Mouse (Mus musculus): Measurements from ENCODE around the gene Shisa9.
"Not testable (repeated sequence)": the region's sequence is repeated elsewhere in the genome, so short reads cannot be mapped to it uniquely, and the experiment has no call there.

Shisa9 gene

DNA sequence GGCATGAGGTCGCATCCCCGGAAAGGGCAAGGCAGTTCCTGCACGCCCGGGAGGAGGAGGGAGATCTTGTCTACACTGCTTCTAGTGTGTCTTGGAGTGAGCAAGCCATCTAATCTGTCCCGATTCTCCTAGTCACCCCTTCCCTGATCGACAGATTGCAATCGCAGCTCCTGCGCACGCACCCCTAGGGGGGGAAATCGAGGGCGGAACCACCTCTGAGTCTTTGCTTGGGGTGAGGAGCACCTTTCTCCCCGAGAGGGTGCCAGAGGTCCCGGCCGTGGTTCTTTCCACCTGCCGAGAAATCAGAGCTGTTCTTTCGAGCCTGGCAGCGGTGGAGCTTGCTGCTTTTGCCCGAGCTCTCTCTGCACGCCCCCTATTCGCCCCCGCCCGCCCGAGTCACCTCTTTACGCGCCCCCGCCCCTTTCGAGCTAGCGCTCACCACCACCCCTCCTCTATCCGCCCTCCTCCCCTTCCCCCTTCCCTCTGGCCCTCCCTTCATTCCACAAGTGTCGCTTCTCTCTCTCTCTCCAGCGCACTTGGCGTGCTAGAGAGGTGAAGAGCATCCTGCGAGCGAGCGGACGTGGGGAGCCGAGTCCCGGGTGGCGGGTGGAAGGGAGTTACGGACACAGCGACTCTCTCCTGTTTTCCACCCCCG, at the start of gene Shisa9:
Gene Shisa9, plus strand, starts transcription at position 498 of the 655 bp plus-strand sequence.
- no peak for DNase-seq (ENCODE audit: extremely low read depth, insufficient read length, low spot score)

DNA sequence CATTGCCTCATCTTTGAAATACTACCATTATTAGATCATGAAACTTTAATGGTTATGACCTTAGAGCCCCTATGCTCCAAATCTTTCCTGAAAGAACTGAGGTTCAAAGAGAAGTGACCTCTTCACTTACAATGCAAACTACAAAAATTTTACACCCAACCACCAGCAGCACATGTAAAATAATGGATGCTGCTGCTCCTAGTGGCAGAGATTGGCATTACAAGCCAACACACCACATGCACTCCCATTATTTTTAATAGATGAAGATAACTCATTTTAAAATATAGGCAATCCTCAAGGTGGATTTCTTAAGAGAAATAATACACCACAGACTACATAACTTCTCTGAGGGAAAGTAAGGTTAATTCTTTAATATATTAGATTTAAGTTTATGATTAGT, 43.4 kb upstream of the Shisa9 start:
- no peak for DNase-seq (ENCODE audit: extremely low read depth, insufficient read length, low spot score)

DNA sequence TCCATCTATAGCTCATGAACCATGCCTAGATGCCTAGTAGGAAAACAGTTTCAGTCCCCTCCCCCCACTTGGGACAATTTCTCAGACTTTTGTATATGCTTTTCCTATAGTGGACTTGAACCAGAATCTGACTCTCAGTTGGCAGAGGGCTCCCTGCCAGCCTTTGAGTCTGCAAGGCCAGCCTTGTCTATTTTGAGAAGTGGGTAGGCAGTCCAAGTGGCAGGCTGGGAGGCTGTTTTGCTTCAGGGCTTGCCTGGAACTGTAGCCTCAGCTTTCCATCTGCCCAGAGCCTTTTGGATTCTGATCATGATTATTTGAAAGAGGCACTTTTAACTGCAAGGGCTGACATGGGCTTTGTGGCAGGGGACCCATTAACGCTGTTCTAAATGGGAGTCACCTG, 23.2 kb upstream of the Shisa9 start:
- DNase-seq (ENCODE audit: extremely low read depth, insufficient read length, low spot score): no peak

DNA sequence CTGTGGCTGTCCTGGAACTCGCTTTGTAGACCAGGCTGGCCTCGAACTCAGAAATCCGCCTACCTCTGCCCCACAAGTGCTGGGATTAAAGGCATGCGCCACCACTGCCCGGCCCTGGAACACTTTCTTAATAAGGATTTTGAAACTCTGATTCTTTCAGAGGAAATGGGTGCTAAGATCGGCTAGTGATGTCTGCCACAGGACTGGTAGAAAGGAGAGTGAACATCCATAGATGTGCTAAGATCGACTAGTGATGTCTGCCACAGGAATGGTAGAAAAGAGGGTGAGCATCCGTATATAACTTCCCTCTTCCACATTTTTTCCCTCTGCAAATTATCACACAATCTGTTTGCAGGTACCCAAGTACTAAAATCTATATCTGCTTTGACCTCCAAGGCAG, 17.9 kb upstream of the Shisa9 start:
- peak; percentile 9 for DNase-seq (ENCODE audit: extremely low read depth, insufficient read length, low spot score)

DNA sequence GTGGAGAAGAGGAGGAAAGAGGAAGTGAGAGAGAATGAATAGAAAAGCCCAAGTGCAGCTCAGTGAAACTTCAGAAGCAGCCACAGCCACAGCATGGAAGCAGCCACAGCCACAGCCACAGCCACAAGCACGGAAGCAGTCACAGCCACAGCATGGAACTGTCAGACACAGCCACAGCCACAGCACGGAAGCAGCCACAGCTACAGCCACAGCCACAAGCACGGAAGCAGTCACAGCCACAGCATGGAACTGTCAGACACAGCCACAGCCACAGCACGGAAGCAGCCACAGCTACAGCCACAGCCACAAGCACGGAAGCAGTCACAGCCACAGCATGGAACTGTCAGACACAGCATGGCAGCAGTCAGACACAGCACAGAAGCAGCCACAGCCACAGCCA, 17.1 kb upstream of the Shisa9 start:
- not testable (repeated sequence) for DNase-seq (ENCODE audit: extremely low read depth, insufficient read length, low spot score)

DNA sequence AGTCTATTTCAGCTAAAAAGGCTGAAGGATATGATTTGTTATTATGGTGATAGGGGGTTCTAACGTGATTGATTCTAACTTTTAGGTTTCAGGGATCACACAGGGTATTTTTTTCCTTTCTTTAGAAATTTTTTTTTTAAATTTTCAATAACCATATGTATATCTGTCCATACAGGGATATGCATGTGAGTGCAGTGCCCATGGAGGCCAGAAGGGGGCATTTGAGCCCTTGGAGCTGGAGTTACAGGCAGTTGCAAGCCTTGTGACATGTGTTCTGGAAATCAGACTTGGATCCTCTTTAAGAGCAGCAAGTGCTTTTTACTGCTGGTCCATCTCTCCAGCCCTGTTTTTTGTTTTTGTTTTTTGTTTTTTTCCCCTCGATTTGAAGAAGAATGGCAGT, 16.3 kb upstream of the Shisa9 start:
- DNase-seq (ENCODE audit: extremely low read depth, insufficient read length, low spot score): no peak

DNA sequence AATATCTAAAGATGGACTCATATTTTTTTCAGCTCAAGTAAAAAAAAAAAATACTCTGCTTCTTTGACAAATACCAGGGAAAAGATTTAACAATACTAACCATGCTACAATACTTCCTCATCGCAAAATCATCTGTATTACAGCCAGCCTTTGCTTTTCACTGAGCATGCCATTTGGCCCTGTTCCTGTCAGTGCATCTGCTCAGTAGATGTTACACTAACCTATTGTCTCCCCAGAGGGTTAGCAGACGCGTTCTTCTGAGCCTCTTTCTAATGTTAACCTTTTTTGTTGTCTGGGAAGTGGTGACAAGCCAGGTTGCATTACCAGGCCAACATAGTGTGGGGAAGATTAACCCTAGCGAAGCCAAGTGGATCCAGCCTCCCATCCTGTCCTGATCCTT, 10.2 kb upstream of the Shisa9 start:
- no peak for DNase-seq (ENCODE audit: extremely low read depth, insufficient read length, low spot score)

DNA sequence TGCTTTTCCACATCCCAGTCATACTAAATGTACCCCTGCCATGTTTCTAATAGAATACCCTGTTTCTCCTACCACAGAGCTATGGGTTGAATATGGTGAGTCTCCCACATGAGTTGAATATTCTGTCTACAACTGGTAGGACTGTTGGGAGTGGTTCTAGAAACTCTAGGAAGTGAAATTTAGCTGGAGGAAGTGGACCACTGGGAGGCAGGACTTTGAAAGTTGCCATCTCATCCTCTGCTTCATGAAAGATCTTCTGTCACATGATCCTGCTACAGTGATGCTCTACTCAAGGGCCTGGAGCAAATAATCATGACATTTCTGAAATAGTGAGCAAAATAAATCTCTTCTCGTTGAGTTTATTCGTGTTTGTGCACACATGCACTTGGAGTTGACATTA, 7.2 kb upstream of the Shisa9 start:
- no peak for DNase-seq (ENCODE audit: extremely low read depth, insufficient read length, low spot score)

DNA sequence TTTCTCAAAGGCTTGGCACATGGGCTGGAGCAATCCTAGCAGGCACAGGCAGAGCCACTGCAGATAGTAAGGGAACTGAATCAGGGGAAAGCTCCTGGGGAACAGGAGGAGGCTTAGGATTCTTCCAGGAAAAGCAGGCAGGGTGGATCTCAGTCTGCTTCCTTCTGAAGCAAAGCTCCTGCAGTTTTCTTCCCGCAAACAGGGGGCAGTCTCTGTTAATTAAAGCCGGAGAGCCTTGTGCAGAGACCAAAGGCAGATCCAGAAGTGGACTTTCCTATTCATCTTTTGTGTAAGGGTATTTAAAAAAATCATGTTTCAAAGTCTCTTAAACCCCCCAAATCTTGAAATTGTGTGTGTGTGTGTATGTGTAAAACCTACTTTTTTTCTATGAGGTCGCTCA, 3.1 kb upstream of the Shisa9 start:
- no peak for DNase-seq (ENCODE audit: extremely low read depth, insufficient read length, low spot score)

DNA sequence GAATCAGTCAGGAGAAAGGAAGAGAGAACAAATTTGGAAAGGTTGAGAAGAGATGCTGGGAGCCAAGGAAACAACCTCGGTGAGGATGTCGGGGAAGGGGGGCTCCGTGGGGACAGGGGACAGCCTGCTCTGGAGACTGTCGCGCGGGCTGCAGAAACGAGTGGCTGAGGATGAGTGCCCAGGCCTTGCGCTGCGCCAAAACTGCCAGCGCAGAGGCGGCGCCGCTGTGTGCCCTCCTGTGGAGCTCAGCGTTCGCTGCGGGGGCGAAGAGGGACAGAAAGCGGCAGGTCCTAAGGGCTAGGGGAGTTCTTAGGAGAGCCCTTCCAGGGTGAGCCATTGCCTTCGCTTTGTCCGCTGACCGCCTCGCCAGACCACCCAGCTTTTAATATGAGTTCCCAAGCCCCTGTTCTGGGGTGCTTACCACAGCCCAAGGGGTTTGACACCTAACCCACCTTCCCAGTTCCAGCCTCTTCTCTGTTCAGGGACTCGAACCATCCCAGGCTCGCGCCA, 752 bp upstream of the Shisa9 start:
- no peak for DNase-seq (ENCODE audit: extremely low read depth, insufficient read length, low spot score)

DNA sequence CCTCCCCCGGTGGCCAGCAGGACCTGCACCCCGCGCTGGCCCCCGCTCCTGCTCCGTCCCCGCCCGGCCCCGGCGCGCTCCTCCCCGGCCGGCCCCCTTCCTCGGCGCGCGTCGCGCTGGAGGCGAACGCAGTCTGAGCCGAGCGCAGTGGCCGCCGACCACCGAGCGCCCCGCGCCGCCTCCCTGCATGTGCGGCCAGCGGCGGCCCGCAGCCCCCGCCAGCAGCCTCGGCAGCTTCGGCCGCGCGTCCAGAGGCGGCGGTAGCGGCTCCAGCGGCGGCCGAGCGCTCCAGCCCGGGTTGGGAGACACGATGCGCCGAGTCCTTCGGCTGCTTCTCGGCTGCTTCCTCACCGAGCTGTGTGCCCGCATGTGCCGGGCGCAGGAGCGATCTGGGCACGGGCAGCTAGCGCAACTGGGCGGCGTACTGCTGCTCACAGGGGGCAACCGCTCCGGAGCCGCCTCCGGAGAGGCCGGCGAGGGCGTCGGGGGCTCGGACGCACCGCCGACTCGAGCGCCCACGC, 418 bp downstream of the Shisa9 start:
- DNase-seq (ENCODE audit: extremely low read depth, insufficient read length, low spot score): no peak

DNA sequence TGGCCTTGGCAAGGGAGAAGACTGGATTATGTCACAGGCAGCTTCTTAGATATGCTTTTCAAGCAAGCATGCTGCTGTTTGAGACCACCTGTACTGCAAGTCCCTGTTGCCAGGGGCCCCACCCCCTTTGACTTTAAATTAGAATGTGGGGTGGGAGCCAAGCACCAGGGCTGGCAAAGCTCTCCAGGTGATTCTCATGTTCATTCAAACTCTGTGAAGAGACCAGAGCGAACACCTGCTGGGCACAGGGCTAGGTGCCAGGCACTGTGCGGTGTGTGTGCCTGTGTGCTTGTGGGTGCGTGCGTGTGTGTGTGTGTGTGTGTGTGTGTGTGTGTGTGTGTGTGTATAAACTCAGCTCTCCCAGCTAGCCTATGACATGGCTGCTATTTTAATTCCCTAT, 3.1 kb downstream of the Shisa9 start:
- DNase-seq (ENCODE audit: extremely low read depth, insufficient read length, low spot score): no peak

DNA sequence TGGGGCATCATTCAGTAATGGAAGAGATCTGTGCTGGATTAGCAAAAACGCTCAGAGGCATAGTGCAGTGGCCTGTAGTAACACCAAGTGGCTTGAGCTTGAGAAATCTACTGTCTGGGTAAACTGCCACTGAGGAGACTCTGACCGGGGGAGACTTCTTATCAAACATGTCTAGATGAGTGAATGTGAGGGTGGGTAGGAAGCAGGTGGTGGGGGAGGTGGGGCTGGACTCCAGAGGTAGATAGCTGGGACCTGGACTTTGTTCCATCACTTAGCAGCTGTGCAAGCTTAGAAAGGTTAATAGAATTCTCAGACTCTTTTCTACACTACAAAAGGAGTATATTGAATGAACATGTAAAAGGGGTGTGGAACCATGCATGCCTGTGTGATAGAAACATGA, 21.3 kb downstream of the Shisa9 start:
- no peak for DNase-seq (ENCODE audit: extremely low read depth, insufficient read length, low spot score)

DNA sequence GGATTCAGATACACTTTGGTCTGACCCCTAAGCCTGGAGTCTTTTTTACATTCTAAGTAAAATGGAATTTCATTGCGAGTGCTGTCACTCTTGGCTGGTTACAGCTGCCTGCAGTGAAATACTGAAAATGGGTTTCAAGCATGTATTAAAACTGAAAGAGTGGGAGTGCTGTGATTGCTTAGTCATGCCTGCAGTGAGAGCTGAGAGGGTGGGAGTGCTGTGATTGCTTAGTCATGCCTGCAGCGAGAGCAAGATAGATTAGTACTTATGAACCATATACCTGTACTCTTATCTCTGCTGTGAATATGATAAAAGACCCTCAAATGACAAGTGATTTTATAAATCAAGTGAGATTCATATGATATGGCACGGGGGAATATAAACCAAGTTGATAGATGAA, 26.2 kb downstream of the Shisa9 start:
- no peak for DNase-seq (ENCODE audit: extremely low read depth, insufficient read length, low spot score)

DNA sequence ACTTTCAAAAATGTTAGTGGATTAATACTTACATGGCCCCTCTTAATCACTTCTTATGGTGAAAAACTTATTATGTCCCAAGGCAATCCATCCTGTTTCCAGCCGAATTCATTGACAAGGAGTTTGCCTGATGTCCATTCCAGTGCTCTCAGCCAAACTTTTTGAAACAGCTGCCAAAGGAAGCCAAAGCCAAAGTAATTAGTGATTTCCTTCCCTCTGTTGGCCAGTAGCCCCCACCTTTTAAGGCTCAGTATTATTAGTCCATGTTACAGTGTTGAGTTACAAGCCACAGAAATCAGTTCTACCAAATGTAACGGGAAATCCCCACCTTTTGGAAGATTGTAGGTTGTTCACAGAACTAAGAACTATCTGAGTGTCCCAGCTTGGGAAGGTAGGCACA, 28.8 kb downstream of the Shisa9 start:
- no peak for DNase-seq (ENCODE audit: extremely low read depth, insufficient read length, low spot score)

DNA sequence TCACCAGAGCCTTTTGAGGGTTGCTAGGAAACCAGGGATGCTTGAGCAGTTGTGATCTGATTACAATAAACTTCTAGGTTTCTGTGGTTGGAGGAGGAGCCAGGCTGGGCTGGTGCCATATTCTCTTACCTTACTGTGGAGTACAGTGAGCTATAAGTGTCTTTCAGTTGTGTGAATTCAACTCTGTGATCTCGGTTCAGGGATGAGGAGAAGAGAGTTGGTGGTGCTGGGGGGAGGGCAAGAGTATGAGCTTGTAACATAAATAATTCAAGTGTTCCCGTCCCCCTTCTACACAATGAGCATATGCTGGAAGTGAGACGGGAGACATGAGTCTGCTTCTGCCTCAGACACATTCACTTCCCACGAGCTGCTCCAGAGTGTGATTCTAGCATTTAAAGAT, 30.6 kb downstream of the Shisa9 start:
- no peak for DNase-seq (ENCODE audit: extremely low read depth, insufficient read length, low spot score)

DNA sequence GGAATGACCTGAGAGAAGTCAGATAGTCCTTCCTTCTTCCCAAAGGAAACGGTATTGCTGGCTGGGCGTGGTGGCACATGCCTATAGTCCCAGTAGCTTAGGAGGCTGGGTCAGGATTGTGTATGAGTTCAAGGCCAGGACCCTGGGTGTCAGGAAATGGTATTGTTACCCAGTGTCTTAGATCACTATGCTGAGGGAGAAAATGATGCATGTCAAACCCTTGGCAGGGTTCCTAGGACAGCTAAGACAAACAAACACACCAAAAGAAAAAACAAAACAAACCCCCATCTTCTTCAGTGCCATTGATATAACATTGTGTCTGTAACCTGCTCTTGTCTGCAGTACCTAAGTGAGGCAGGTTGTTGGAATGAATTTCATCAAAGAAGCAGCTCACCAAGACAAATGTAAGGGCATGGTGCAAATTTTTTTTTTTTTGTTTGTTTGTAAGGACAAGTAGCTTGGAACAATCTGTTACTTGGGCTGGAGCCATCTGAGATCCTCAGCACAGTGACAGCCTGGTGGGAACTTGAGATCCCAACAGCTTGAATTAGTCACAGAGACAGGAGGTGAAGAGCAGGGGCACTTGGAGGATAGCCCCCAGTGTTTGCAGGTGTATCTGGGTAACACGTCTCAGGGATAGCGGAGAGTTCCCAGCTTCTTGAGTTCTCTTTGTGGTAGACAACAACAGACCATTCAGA, 34.2 kb downstream of the Shisa9 start:
- no peak for DNase-seq (ENCODE audit: extremely low read depth, insufficient read length, low spot score)

DNA sequence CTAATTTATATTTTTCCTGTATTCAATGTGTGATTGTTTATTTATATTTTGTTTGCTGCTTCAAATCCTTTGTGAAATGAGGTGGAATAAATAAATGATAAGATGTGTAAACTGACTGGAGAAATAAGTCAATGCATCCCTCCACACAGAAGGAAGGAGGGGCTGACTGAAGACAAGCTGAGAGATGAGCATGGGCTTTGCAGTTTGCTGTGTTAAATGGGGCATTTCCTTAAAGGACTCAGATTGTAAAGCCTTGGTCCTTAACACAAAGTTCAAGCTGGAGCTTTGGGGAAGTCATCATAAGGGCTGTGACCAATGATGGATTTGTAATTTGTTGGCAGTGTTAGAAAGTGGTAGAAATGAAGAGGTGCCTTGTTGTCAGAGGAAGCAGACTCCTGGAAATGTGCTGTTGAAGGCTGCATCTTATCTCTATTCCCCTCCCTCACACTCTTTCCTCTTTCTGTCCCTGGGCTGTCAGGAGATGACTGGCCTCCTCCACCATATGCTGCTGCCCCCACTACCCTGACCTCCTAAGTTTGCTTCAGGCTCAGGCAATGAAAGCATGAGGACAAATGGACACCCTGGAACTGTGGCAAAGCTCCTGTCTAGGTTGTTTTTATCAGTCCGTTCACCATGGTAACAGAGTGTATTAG, 36.3 kb downstream of the Shisa9 start:
- DNase-seq (ENCODE audit: extremely low read depth, insufficient read length, low spot score): no peak

DNA sequence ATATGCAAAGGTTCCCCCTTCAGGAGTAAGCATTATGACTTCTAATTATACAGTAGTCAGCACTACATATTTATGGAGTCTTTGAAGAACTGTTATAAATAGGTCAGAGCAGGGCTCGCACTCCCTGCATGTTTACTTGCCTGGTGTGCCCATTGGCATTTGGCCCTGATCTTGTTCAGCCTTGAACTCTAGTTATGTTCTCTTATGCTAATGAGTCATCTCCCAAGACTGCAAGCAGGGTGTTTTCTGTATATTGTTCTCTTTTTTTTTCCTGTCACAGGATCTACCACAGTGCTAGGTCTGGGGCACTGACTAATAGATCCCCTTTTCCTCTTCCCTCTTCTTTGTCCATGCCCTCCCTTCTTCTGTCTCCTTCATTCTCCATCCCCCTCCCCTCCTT, 48.5 kb downstream of the Shisa9 start:
- peak; percentile 40 for DNase-seq (ENCODE audit: extremely low read depth, insufficient read length, low spot score)

DNA sequence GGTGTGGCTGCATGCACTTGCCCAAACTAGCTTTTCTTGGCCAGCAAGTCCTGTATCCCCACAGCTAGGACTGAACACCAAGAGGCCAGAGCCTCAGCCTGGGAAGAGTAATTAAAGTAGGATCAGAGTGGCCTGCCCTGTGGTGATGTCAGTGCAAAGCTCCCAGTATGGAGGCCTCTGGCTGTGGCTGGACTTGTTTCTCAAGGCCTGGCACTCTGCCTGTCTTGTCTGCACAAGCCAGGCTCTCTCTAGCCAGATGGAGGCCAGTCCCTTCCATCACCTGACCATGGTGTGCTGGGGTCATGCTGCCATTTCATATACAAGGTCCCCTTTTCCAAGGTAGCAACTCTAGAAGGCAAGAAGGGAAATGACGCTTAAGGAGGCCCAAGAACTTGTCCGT, 51.0 kb downstream of the Shisa9 start:
- DNase-seq (ENCODE audit: extremely low read depth, insufficient read length, low spot score): no peak

DNA sequence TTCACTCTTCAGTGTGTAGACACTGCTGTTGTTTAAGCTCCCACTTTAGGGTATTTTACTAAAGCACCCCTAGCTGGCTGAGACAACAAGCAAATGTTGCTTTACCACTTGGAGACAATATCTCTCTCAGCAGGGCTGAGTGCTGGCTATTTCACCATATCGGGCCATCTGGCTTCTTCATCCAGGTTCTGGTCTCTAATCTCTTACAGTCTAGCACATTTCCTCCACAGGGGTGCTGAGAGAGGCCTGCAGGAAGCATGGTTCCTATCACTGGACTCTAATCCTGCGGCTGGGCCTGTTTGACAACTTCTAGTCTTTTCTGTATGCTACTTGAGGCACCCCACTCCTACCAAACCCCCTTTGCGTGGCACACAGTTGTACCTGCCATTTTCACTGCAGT, 51.7 kb downstream of the Shisa9 start:
- no peak for DNase-seq (ENCODE audit: extremely low read depth, insufficient read length, low spot score)

DNA sequence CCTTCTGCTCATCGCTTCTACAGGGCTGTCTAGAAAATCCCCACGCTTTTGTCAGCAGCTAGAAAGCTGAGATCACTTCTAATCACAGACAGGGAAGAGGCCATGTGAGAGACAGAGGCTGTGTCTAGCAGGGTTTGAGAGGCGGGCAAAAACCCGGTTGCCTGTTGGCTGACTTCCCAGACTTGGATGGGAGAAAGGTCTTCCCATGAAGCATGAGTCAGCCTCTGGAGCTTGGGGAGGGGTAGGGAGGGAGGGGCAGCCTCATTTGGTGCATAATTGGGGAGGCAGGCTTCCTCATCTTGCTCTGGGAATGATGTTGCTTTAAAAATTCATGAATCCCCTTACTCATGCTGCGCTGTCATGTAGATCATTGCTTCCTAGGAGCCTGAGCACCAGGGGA, 57.0 kb downstream of the Shisa9 start:
- DNase-seq (ENCODE audit: extremely low read depth, insufficient read length, low spot score): no peak

All from 3134 (cell line).